Mouse (Mus musculus): ENCODE measurements around the gene Arhgap17.

Gene Arhgap17

DNA sequence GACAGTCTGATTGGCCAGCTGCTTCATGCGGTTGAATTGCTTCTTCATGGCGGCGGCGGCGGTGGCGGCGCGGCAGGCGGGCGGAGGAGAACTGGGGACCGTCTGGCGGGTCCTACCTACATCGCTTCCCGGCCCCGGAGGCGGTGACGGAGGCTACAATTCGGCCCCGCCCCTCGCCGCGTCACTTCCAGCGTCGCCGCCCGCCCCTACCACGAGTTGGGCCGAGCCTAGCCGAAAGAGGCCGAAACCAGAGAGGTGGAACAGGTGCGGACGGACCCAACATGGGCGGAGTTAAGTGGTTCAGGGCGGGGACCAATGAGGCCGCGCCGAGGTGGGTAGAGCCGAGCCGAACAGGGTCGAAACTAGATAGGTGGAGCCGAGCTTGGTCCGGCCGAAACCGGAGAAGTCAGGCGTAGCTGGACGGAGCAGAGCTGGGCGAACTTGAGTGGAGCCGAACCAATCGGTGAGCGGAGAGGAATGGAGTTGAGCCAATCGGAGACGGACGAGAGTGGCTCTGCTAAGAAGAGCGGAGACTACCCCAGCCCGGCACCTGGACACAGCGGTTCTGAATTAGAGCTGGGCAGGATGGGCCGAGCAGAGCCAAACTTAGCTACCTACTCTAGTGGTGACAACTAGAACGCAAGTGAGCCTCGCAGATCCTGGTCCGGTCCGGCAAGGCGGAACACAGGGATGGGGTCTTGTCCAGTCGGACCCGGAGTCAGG is at the start of gene Arhgap17, which contains the start of gene Lcmt1:
TSS of gene Arhgap17 (minus strand) at position 157 of the 723 bp plus-strand sequence.
TSS of gene Lcmt1 (plus strand) at position 26 of the 723 bp plus-strand sequence.
- peak; percentile 98 for DNase-seq (ENCODE audit: low spot score)

GRCm38 (mm10) chr7:123417661-123418060 is 47.9 kb upstream of the Arhgap17 start:
- no peak for DNase-seq (ENCODE audit: low spot score)

DNA sequence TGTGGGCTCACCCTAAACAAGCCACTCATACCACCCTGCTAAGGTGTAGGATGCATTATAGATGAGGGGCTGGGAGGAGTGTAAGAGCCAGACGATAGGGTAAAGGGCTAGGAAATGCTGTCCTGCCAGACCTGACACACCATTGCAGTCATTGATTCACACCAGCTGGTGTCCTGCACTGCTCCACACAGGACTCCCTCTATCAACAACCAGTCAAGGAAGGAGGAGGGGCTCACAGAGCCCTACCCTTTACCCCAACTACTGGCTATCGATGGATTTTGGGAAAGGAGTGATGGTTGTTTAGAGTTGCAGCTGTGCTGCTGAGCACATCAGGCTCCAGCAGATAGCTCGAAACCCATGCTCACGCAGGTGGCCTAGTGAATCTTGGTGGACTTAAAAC is 47.1 kb upstream of the Arhgap17 start:
- DNase-seq (ENCODE audit: low spot score) = no peak

- no peak for DNase-seq (ENCODE audit: low spot score)
Measured at GRCm38 (mm10) chr7:123412143-123412542, 42.4 kb upstream of the Arhgap17 start.

DNA sequence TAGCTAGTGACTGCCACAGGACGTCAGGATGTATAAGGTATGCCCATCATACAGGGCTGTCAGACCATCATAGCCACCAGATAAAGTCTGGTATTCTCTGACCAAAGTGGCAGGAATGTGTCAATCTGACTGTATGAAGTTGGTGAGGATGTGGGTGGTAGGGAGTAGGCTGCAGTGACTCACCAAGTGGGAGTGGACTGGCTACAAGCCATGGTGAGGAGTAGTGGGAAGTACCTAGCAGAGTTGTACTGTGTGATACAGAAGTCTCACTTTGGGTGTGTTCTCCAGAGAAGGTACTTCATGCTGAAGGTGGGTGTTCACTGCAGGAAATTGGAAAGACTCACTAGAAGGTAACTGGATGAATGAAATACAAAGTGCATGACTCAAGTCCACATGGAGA is 41.4 kb upstream of the Arhgap17 start:
- DNase-seq (ENCODE audit: low spot score) = no peak

- no peak for DNase-seq (ENCODE audit: low spot score)
Measured at GRCm38 (mm10) chr7:123410502-123410901, 40.8 kb upstream of the Arhgap17 start.

- DNase-seq (ENCODE audit: low spot score) = no peak
Measured at GRCm38 (mm10) chr7:123406988-123407387, 37.3 kb upstream of the Arhgap17 start.

- DNase-seq (ENCODE audit: low spot score) = no peak
Measured at GRCm38 (mm10) chr7:123405619-123406018, 35.9 kb upstream of the Arhgap17 start.

DNA sequence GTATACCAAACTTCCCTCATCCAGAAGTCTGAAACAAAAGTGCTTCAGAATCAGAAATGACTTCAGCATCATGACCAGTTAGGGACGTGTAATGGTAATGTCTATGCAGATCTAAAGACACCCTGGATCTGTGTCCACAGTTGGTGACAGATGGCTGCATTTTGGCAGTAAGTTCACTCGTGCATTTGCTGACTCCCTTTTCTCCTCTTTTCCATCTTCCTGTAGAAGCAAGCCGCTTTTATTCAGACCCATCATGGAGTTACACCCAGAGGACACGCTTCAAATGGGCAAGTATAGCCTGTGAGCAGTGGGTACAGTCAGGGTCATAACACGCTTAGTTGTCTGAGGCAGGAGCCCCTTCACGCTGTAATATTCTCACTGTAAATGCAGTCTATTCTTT is 34.5 kb upstream of the Arhgap17 start:
- DNase-seq (ENCODE audit: low spot score) = no peak

- DNase-seq (ENCODE audit: low spot score) = no peak
Measured at GRCm38 (mm10) chr7:123401121-123401520, 31.4 kb upstream of the Arhgap17 start.

GRCm38 (mm10) chr7:123399286-123399685 is 29.6 kb upstream of the Arhgap17 start:
- DNase-seq (ENCODE audit: low spot score) = no peak

GRCm38 (mm10) chr7:123398828-123399227 is 29.1 kb upstream of the Arhgap17 start:
- peak; percentile 88 for DNase-seq (ENCODE audit: low spot score)

GRCm38 (mm10) chr7:123397931-123398330 is 28.2 kb upstream of the Arhgap17 start:
- no peak for DNase-seq (ENCODE audit: low spot score)

DNA sequence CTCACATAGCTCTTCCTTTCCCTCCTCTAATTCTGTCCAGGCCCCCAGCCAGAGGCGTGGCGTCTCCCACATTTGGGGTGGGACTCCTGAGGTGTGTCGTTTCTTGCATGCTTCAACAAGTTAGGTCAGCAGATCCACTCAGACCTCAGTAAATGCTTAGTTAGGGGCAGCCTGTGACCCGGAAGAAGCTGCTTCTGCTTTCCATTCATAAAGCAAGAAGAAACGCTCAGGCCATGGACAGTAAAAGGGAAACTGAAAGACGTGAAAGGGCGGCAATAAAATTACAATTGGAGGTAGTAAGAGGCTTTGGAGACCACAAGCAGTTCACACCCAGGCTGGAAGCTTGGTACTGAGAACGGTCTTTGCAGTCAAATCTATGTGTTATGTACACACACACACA is 27.7 kb upstream of the Arhgap17 start:
- DNase-seq (ENCODE audit: low spot score) = no peak

DNA sequence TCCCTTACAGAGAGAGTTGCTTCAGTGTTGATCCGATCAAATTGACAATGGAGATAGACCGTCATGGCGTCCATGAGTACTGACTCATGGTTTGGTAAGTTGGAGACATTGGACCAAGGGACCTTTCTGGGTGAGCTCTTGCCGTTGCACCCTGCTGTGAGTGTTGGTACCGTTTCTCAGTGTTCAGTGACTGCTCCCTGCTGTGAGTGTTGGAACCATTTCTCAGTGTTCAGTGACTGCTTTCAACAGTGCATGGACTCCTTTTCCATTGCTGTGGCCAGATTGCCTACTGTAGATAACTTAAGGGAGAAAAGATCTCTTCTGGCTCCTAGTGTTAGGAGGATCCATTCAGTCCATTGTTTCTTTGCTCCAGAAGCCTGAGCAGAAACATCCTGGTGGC is 27.2 kb upstream of the Arhgap17 start:
- no peak for DNase-seq (ENCODE audit: low spot score)

GRCm38 (mm10) chr7:123394271-123394670 is 24.6 kb upstream of the Arhgap17 start:
- no peak for DNase-seq (ENCODE audit: low spot score)

- DNase-seq (ENCODE audit: low spot score) = no peak
Measured at GRCm38 (mm10) chr7:123389686-123390280, 20.1 kb upstream of the Arhgap17 start.

DNA sequence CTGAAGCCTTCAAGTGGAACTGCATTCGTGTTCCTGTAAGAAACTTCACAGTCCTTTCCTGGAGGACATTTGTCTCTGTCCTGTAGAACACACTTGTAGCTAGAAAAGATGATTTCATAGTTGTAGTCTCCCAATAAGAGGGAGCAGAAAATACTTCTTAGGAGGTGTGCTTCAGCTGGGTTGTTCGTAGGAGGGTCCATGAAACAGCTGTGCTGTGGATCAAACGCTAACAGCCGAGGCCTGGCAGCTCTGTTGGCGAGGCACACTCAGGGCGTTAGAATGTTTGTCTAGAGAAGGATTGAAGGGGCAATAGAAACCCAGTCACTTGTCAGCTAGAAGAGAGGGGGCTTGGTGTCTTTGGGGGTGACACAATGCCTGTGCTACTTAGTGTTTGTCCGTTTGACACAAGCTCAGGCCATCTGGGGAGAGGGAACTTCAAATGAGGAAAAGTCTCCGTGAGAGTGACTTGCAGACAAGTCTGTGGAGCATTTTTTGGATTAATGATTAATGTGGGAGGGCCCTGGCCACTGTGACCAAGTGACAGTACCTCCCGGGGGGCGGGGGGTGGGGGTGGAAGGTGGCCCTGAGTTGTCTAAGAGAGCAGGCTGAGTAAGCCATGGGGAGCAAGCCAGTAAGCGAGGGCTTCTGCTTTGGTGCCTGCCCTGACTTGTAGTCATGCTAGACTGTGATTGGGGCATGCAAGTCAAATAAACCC is 16.1 kb upstream of the Arhgap17 start:
- no peak for DNase-seq (ENCODE audit: low spot score)

- peak; percentile 96 for DNase-seq (ENCODE audit: low spot score)
Measured at GRCm38 (mm10) chr7:123377443-123378400, 8.0 kb upstream of the Arhgap17 start.

- DNase-seq (ENCODE audit: low spot score) = no peak
Measured at GRCm38 (mm10) chr7:123371501-123371900, 1.8 kb upstream of the Arhgap17 start.

DNA sequence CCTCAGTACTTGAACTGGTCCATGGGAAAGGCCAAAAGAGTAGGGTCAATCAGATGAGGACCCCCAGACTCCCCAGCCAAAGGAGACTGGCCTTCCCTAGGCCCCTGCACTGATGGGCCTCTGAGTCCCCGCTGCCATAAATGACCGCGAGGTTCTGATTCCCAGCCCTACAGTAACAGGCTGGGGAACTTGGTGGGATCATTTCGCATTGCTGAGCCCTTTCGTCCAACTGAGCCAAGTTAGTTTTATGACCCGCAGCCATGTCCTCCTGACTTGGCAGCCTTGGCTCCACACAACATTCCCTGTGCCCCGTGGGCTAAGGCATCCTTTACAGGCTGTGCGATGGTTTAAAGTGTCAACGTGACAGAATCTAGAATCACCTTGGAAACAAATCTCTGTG is 985 bp upstream of the Arhgap17 start:
- DNase-seq (ENCODE audit: low spot score) = no peak
